Mouse (Mus musculus) hindbrain, postnatal 0 days (tissue): ENCODE measurements around the gene Tmem150b. TPM values are rescaled to one million over a fixed set of nuclear protein-coding genes. Genes with fewer than 3 reads are reported as not detected.
A peak's percentile ranks its signal among the peaks of the same experiment; 100 is the strongest.

Source experiments
- ATAC-seq: fragments of 200-750 bp; cut with Nextera tagmentation; 2 replicates; pipeline ENCODE4 v1.8.0; 2017; ENCODE audit warnings: mild to moderate bottlenecking, moderate TSS enrichment, moderate library complexity
- DNase-seq: peaks from one replicate; pipeline ENCODE4 v3.0.0-alpha.2; 2015; ENCODE audit warnings: low spot score
- H3K27ac ChIP-seq: fragments of 300-500 bp; sonication (generic); 2 replicates; pipeline ENCODE4 v1.5.1; 2014; ENCODE audit warnings: mild to moderate bottlenecking
- H3K27me3 ChIP-seq: fragments of 300-500 bp; sonication (generic); 2 replicates; pipeline ENCODE4 v1.6.1; 2014; ENCODE audit warnings: low read length, mixed read lengths; ENCODE audit not compliant: insufficient read depth
- H3K36me3 ChIP-seq: fragments of 300-500 bp; sonication (generic); 2 replicates; pipeline ENCODE4 v1.6.1; 2014; ENCODE audit warnings: low read length, mixed read lengths; ENCODE audit not compliant: insufficient read depth
- H3K4me1 ChIP-seq: fragments of 300-500 bp; sonication (generic); 2 replicates; pipeline ENCODE4 v1.6.1; 2014; ENCODE audit warnings: antibody characterized with exemption, low read length, mixed read lengths; ENCODE audit not compliant: insufficient read depth
- H3K4me2 ChIP-seq: fragments of 300-500 bp; sonication (generic); 2 replicates; pipeline ENCODE4 v1.6.1; 2014; ENCODE audit warnings: low read depth, mild to moderate bottlenecking, low read length, moderate library complexity, mixed read lengths
- H3K4me3 ChIP-seq: fragments of 300-500 bp; sonication (generic); 2 replicates; pipeline ENCODE4 v1.5.1; 2014; ENCODE audit warnings: low read length
- H3K9ac ChIP-seq: fragments of 300-500 bp; sonication (generic); replicated peaks from 2 replicates; pipeline ENCODE4 v1.6.1; 2014; ENCODE audit warnings: mild to moderate bottlenecking, low read length, moderate library complexity, mixed read lengths
- H3K9me3 ChIP-seq: fragments of 300-500 bp; sonication (generic); 2 replicates; pipeline ENCODE4 v1.6.1; 2016; ENCODE audit warnings: low read length, mixed read lengths
- CTCF ChIP-seq: IDR thresholded peaks from 2 replicates; pipeline ENCODE4 v1.5.1; 2016; ENCODE audit warnings: antibody characterized with exemption, control low read depth, low read depth
- WGBS: fragments of 180-500 bp; shearing (Covaris S2); extraction: QIAGEN DNeasy Blood & Tissue Kit; methylation state at CpG from one replicate; pipeline ENCODE4 v1.1.7; 2014; 5-methylcytosine and 5-hydroxymethylcytosine counted together
- polyA plus RNA-seq: library from polyadenylated mRNA; unstranded; fragments of >200 nt; fragmentation: Nextera tagmentation; extraction: Ambion mirVana; gene quantifications from 2 replicates; pipeline ENCODE4 v1.2.1, GENCODE M21; 2015
- total RNA-seq: library from RNA; depleted of rRNA; stranded (reverse); fragments of >200 nt; gene quantifications from 2 replicates; pipeline ENCODE4 v1.2.3, GENCODE M21; 2014; rRNA removed

The Tmem150b gene
- total and polyA plus RNA-seq, 2 experiments from 2014 or later, result 0.13 TPM; not detected in 1

GRCm38 (mm10) chr7:4658128-4658907 lies 66.7 kb downstream of the Tmem150b start:
- H3K4me1 ChIP-seq, result peaks cover 28% of the 10 kb centered on the region
- H3K36me3 ChIP-seq, result peaks cover 5% of the 10 kb centered on the region; the same call in 1 of the 2 replicates
- DNase-seq (peak; percentile 71), ATAC-seq (peak; percentile 74)
- WGBS, result under 1% methylated on average over 67 of the region's 78 CpGs
- no peaks in the 10 kb centered on the region for H3K27me3 ChIP-seq
- no peak for TF ChIP-seq CTCF
- H3K27ac ChIP-seq, result peak overlapping the region; percentile 95
- peak overlapping the region; percentile 86 for H3K4me3 ChIP-seq
- peak overlapping the region; percentile 92 for H3K9ac ChIP-seq
- no peaks in the 10 kb centered on the region for H3K9me3 ChIP-seq
- H3K4me2 ChIP-seq, result peak overlapping the region; percentile 97

DNA sequence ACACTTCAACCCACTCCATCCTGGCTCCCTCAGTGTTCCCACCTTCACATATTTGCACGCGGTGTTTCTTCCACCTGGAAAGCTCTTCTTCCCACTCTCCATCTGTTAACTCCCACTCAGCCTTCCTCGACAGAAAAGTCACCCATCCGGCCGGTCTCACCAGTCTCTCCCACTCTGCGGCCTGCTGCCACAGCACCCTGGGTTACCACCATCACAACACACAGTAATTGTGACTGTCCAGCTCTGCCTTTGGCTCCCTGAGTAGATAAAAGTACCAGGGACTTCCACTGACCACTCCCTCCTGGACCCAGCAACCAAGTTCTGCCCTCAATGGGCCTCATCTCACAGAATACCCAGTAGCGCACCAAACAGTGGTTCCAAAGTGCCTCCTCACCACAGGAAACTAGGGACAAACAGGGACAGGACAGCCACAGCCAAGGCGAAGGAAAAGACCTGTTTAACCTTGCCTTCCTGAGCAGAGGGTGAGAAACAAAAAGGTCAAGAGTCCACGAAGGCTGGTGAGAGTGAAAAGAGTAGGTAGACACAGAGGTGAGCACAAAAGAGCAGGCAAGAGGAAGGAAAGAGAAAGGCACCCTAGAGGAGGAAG lies 67.4 kb downstream of the Tmem150b start:
- no peak for TF ChIP-seq CTCF
- Histone ChIP-seq H3K4me2 (peak overlapping the region; percentile 97), H3K4me3 (peak overlapping the region; percentile 86), H3K27ac (peak overlapping the region; percentile 95), H3K9me3 (no peaks in the 10 kb centered on the region), H3K4me1 (peaks cover 28% of the 10 kb centered on the region), H3K9ac (peak overlapping the region; percentile 92), H3K27me3 (no peaks in the 10 kb centered on the region), H3K36me3 (peaks cover 3% of the 10 kb centered on the region; the same call in 1 of the 2 replicates)
- DNase-seq (no peak), ATAC-seq (no peak)
- WGBS, result 50% methylated on average over 9 of the region's 9 CpGs

Other genes with a start within 250 kb of the Tmem150b start
- 88.2 and 109 TPM in 2 replicates for gene Ppp1r12c, start 223.6 kb downstream of the Tmem150b start, total RNA-seq
- 33.9 and 42.0 TPM in 2 replicates for gene Ppp1r12c, start 223.6 kb downstream of the Tmem150b start, polyA plus RNA-seq
- gene Tnnt1, start 208.9 kb downstream of the Tmem150b start, total RNA-seq, result 0.93 and 3.5 TPM in 2 replicates
- gene Tnnt1, start 208.9 kb downstream of the Tmem150b start, polyA plus RNA-seq, result 2.9 and 3.6 TPM in 2 replicates
- gene Tnni3, start 201.0 kb downstream of the Tmem150b start, total RNA-seq, result 1.9 TPM in 1 of 2 replicates, not detected in the other
- gene Tnni3, start 201.0 kb downstream of the Tmem150b start, polyA plus RNA-seq, result 2.1 and 3.9 TPM in 2 replicates
- 2.1 and 3.8 TPM in 2 replicates for gene Dnaaf3, start 192.8 kb downstream of the Tmem150b start, total RNA-seq
- 2.0 and 2.6 TPM in 2 replicates for gene Dnaaf3, start 192.8 kb downstream of the Tmem150b start, polyA plus RNA-seq
- gene Syt5, start 177.7 kb downstream of the Tmem150b start, total RNA-seq, result 81.1 and 83.7 TPM in 2 replicates
- gene Syt5, start 177.7 kb downstream of the Tmem150b start, polyA plus RNA-seq, result 103 and 106 TPM in 2 replicates
- gene Ptprh, start 121.2 kb downstream of the Tmem150b start, total RNA-seq, result 0.54 and 0.99 TPM in 2 replicates
- 0.52 and 0.74 TPM in 2 replicates for gene Ptprh, start 121.2 kb downstream of the Tmem150b start, polyA plus RNA-seq
- gene Tmem86b, start 93.8 kb downstream of the Tmem150b start, total RNA-seq, result 14.2 and 17.4 TPM in 2 replicates
- gene Tmem86b, start 93.8 kb downstream of the Tmem150b start, polyA plus RNA-seq, result 1.1 and 1.5 TPM in 2 replicates
- 136 and 142 TPM in 2 replicates for gene Ppp6r1, start 66.2 kb downstream of the Tmem150b start, total RNA-seq
- 9.4 and 10.3 TPM in 2 replicates for gene Ppp6r1, start 66.2 kb downstream of the Tmem150b start, polyA plus RNA-seq
- gene Hspbp1, start 40.2 kb downstream of the Tmem150b start, total RNA-seq, result 259 and 288 TPM in 2 replicates
- 172 and 174 TPM in 2 replicates for gene Hspbp1, start 40.2 kb downstream of the Tmem150b start, polyA plus RNA-seq
- 195 and 217 TPM in 2 replicates for gene Brsk1, start 34.6 kb downstream of the Tmem150b start, total RNA-seq
- gene Brsk1, start 34.6 kb downstream of the Tmem150b start, polyA plus RNA-seq, result 6.7 and 7.1 TPM in 2 replicates
- gene Kmt5c, start 14.9 kb upstream of the Tmem150b start, total RNA-seq, result 29.3 and 39.5 TPM in 2 replicates
- 30.7 and 36.5 TPM in 2 replicates for gene Kmt5c, start 14.9 kb upstream of the Tmem150b start, polyA plus RNA-seq
- gene Cox6b2, start 27.8 kb upstream of the Tmem150b start, total RNA-seq, result 10.6 and 37.2 TPM in 2 replicates
- 47.0 and 50.1 TPM in 2 replicates for gene Cox6b2, start 27.8 kb upstream of the Tmem150b start, polyA plus RNA-seq
- gene Fam71e2, start 46.1 kb upstream of the Tmem150b start, total RNA-seq, result not detected in 2 replicates
- gene Fam71e2, start 46.1 kb upstream of the Tmem150b start, polyA plus RNA-seq, result not detected in 2 replicates
- gene Il11, start 57.6 kb upstream of the Tmem150b start, total RNA-seq, result 2.0 TPM in 1 of 2 replicates, not detected in the other
- 1.1 and 1.3 TPM in 2 replicates for gene Il11, start 57.6 kb upstream of the Tmem150b start, polyA plus RNA-seq
- not detected in 2 replicates for gene Tmem190, start 57.7 kb upstream of the Tmem150b start, total RNA-seq
- gene Tmem190, start 57.7 kb upstream of the Tmem150b start, polyA plus RNA-seq, result 0.53 TPM in 1 of 2 replicates, not detected in the other
- 13.7 and 13.9 TPM in 2 replicates for gene Tmem238, start 64.4 kb upstream of the Tmem150b start, total RNA-seq
- 16.8 and 18.2 TPM in 2 replicates for gene Tmem238, start 64.4 kb upstream of the Tmem150b start, polyA plus RNA-seq
- gene Rpl28, start 67.6 kb upstream of the Tmem150b start, total RNA-seq, result 145 and 147 TPM in 2 replicates
- gene Rpl28, start 67.6 kb upstream of the Tmem150b start, polyA plus RNA-seq, result 304 and 315 TPM in 2 replicates
- 264 and 324 TPM in 2 replicates for gene Ube2s, start 87.3 kb upstream of the Tmem150b start, total RNA-seq
- 223 and 233 TPM in 2 replicates for gene Ube2s, start 87.3 kb upstream of the Tmem150b start, polyA plus RNA-seq
- gene Shisa7, start 119.4 kb upstream of the Tmem150b start, total RNA-seq, result 46.3 and 49.3 TPM in 2 replicates
- gene Shisa7, start 119.4 kb upstream of the Tmem150b start, polyA plus RNA-seq, result 5.7 and 6.9 TPM in 2 replicates
- gene Isoc2b, start 145.0 kb upstream of the Tmem150b start, total RNA-seq, result 2.2 and 3.1 TPM in 2 replicates
- gene Isoc2b, start 145.0 kb upstream of the Tmem150b start, polyA plus RNA-seq, result 3.5 and 3.7 TPM in 2 replicates
- gene Isoc2a, start 151.9 kb upstream of the Tmem150b start, total RNA-seq, result 8.3 and 12.2 TPM in 2 replicates
- gene Isoc2a, start 151.9 kb upstream of the Tmem150b start, polyA plus RNA-seq, result 0.43 and 0.76 TPM in 2 replicates
- gene Gm36210, start 181.3 kb upstream of the Tmem150b start, total RNA-seq, result 0.31 and 3.3 TPM in 2 replicates
- 0.30 and 0.45 TPM in 2 replicates for gene Gm36210, start 181.3 kb upstream of the Tmem150b start, polyA plus RNA-seq
- gene Zfp628, start 190.0 kb upstream of the Tmem150b start, total RNA-seq, result 12.5 and 12.7 TPM in 2 replicates
- 5.2 and 5.7 TPM in 2 replicates for gene Zfp628, start 190.0 kb upstream of the Tmem150b start, polyA plus RNA-seq
- gene Nat14, start 196.8 kb upstream of the Tmem150b start, total RNA-seq, result 24.2 and 32.3 TPM in 2 replicates
- gene Nat14, start 196.8 kb upstream of the Tmem150b start, polyA plus RNA-seq, result 27.5 and 29.4 TPM in 2 replicates
- gene Ssc5d, start 200.5 kb upstream of the Tmem150b start, total RNA-seq, result 2.5 and 2.8 TPM in 2 replicates
- gene Ssc5d, start 200.5 kb upstream of the Tmem150b start, polyA plus RNA-seq, result 0.77 and 1.0 TPM in 2 replicates
- gene Sbk2, start 239.2 kb upstream of the Tmem150b start, total RNA-seq, result 0.31 TPM in 1 of 2 replicates, not detected in the other
- gene Sbk2, start 239.2 kb upstream of the Tmem150b start, polyA plus RNA-seq, result not detected in 2 replicates
- 0.31 and 0.72 TPM in 2 replicates for gene Sbk3, start 245.9 kb upstream of the Tmem150b start, total RNA-seq
- gene Sbk3, start 245.9 kb upstream of the Tmem150b start, polyA plus RNA-seq, result 0.23 and 0.31 TPM in 2 replicates